Mouse (Mus musculus) gastrocnemius, adult 18-20 months (tissue): ENCODE measurements at regions not wholly inside any gene's neighbourhood (a gene's known extent, or its start where the extent isn't known, plus 50 kb on each side); places are given as distances from the start of the nearest gene placed in this dataset.
A peak's percentile ranks its signal among the peaks of the same experiment; 100 is the strongest.

Source experiments
- DNase-seq: peaks from one replicate; pipeline ENCODE4 v3.0.0; 2021; ENCODE audit warnings: low spot score

DNA sequence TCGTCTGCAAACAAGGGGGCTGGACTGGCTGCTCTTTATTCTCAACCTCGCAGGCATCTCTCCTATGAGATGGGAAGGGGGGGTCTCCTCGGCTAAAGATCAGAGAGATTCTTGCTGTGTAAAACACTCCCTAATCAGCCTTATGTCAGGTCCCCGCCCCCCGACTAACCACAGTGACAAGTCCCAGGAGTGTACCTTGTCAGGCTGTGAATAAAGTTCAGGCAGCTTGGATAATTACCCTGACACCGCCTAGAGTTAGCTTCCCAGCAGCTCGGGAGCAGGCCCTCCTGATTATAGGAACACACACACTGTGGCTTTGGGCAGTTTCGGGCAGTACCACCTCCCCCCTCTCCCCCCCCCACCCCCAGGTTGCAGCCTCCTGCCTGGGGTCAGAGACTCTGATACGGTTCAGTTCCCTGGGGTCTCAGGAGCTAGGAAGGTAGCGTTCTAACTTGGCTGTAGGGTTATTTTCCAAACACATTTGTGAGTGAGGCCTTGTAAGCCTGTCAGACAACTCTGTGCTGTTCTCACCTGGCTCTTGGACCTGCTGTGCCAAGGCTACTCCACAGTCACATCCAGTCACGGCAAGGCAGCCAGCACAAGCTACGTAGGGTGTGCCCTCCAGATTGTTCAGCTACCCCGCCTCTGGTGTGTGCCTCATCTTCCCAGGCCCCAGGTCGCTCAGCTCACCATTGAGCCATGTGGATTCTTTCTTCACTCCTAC, 461.0 kb upstream of the Zmiz1 start:
- DNase-seq = no peak

DNA sequence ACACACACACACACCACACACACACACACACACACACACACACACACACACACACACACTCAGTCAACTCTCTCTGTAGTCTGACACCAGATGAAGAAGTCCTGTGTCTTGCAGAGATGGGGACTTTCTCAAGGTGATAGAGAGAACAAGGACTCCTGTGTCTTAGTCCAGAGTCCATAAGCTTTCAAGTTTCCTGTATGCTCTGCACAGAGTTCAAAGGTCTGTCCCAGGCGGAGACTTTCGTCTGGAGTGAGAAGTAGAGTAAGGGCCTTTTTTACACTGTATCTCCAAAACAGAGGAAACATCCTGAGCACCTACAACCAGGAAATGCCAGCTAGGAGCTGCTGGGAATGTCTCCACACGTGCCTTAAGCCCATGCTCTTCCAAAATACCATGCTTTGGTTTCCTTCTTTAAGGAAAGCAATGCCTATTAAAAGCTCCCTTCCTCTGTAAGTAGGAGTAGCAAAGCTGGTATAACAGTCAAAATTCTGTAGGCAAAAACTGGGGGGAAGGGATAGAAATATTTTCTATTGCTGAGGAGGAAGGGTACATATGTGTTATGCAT, 459.9 kb upstream of the Zmiz1 start:
- DNase-seq = no peak

DNA sequence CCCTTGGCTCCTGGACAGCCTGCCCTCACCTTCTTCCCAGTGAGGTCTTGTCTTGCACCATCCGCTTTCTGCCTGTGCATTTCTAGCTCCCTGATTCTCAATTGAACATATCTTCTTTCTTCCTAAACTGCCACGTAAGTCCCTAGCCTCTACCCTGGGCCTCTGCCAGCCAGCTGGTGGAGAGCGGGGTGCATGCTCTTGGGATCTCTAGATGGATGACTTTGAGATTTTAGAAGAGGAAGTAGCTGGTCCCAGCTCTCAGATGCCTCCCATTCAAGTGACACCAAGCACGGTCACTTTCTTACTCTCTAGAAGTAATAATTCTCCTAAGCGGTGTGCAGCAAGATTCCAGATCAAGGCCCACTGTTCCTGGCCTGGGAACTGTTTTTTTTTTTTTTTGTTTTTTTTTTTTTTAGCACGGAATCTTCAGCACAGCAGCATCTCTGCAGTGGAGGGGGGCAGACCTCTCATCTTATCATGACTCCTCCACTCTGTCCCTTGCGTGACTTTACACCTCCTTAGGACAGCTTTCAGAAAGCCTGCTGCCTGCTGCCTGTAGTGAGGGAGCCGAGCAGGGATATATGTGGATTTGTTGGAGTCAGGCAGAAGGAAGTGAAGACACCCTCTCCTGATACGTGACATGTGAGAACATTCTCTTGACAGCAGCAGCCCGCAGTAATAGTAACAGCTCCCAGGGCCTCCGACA, 453.6 kb upstream of the Zmiz1 start:
- DNase-seq = no peak

DNA sequence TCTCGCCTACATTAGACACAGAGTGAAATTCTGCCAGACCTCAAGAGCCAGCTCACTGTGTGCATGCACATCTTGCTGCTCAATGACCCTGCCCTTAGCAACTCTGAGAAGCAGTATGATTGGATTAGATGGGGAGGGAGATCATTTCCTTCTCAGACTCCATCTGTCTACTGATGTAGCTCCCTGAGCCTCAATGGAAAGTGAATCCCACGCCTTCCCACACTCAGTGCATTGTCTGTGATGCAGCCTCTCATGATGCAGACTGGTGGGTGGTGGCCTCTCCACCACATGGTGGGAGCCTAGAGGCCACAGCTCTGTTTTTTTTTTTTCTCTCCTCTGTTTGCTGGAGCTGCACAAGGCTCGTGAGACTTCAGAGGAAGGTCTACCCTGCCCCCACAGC, 447.1 kb upstream of the Zmiz1 start:
- DNase-seq = no peak

DNA sequence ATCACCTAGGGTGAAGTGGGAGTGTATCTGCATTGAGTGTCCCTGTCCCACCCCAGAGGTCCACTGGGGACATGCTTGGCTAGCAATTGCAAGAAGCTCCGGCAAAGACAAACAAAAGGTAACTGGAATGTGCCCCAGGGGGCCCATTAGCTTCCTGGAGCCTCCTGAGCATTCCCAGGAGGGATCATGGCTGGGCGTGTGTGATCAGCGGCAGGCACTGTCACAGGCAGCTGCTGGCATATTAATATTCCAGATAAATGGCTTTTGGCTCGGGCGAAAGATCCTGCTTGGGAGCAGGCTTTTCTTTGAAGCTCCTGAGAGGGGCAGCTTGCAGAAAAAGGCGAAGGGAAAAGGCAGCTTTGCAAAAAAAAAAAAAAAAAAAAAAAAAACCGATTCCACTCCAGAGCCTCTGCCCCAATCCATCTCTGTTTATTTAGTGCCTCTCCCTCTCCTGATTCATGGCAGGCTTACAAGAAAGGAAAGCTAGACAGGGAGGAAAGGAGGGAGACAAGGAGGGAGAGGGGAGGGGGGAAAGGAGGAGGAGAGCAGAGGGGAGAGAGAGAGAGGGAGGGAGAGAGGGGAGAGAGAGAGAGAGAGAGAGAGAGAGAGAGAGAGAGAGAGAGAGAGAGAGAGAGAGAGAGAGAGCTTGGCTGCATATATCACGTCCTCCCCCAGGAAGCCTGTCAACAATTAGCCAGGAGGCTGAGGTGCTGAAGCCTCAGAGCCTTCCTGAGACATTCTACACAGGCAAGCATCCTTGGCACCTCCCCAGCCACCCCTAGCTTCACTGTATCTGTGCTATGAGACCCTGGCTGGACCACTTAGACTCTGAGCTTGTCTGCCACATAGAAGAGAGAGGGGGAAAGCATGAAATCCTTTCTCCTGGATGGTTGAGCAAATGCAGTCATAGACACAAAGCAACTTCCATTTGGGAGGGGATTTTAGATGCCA, 443.4 kb upstream of the Zmiz1 start:
- no peak for DNase-seq

DNA sequence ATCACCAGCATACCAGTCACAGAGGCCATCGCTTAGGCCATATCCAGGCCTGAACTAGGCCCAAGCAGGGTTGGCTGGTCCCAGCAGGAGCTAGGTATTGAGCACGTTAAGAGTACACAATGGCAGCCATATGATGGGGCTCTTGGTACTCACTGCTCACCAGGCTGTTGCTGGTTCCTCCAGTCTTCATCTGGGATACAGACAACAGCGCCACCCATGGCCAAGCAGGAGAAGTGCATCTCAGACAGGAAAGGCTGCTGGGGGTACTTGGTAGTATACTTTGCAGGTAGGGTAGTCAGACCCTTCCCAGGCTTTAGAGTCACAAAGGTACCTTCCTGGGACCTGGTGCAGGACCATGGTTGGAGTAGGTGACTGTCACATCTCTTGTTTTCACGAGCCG, 441.1 kb upstream of the Zmiz1 start:
- peak; percentile 15 for DNase-seq

DNA sequence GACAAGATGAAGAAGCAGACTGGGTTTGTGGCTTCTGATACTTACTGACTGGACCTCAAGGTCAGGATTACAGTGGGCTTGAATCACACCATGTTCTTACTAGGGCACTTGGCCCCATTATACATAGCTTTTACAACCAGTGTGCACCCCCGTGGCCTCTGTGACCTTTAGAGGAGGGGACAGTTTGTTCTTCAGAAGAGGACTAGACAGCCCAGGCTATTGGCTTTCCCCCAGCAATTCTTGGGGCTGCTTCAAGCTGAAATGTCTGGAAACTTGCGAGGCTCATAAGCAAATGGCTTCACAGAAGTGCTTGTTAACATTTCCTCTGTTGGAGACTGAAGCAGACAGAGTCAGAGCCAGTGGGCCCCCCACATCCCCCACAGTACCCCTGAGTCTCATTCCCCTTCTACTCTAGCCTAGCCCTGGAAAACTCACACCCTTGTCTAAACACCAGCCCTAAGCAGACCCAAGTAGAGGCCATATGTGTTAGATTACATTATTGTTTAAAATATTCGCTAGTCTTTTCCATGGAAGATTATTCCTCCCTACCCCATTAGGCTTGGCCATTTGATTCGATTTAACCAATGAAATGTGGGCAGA, 439.6 kb upstream of the Zmiz1 start:
- DNase-seq = peak; percentile 19

DNA sequence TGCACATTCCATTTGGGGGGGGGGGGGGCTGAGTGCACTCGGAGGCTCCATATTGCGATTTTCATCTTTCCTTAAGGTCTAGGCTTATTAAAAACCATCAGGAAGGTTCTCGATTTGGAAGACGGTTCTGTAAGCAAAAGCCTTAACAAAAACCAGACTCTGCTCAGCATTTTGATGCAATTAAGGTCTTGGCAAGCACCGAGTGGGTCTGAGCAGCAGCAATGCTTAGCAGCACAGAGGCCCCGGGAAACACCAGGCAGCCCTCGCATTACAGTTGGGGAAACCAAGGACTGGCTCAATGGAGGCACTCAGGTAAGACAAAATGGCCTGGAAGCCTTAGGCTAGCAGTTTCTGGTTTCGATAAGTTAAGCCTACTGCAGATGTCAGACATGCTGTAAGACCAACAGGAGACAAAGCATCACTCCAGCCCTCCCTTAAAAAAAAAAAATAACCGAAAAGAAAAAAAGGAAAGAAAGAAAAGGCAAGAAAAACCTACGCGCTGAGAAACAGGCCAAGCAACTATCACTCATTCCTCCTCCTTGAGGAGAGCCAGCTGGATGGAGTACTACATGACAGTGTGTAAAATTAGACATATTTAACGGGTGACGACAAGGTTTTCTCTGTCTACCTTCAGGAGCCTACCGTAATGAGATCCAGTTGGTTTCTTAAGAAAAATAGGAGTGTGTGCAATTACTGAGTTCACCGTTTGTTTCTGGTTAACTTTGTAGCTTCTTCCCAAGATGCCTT, 436.3 kb upstream of the Zmiz1 start:
- no peak for DNase-seq

DNA sequence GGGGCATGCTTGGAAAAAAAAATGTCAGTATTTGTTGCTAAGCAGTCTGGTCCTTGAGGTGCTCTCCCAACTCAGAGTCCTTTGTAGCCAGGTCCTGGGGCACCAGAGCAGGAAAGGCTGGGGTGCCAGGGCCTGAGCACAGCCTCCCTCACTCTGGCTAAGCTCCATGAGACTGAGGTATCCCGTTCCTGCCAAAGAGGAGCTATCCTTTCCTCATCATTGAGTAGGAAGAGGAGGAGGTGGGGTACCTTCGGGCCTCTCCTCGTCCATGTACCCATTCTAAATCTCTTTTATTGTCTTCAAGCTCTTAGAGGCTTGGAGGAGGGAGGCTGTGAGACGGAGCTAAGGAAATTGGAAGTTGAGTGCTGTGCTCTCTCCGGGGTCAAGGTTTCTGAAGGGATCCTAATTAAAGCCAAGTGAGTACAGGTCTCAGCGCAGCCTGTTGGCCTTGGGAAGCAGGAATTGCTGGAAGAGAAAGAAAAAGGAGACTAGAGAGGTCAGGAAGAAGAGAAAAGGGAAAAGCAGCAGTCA, 435.6 kb upstream of the Zmiz1 start:
- no peak for DNase-seq

DNA sequence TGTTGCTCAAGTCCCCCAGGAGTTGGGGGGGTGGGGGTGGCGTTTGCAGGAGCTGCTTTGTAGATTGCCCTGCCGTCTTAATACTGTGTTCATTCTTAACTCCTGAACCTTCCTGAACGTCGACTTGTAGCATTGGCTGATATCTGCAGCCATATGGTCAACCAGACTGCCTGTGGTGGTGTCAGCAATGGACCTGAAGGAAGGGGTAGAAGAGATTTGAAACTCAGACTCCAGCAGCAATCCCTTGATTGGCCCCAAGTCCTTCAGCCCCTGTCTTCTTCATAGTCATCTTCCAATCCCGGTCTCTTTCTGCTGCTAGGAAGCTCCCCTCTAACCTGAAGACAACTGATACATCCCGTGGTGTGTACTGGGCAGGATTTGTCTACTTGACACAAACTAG, 433.9 kb upstream of the Zmiz1 start:
- no peak for DNase-seq

DNA sequence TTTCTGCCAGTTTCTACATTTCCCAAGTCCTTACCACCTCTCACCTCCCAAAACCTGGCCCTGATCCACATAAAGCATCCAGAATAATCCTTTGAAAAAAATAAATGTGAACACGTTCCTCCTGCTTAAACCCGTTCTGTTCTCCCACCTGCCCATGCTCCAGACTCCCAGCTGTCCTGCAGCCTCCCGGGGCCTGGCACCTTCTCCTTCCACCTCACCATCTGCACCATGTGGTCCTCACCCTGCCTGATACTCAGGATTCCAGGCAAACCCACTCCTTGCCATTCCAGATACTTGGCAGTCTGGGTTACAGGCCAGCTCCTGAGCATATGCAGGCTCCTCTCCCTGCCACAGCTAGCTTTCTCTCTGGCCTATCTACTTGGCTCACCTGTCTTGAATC, 431.9 kb upstream of the Zmiz1 start:
- DNase-seq = no peak

DNA sequence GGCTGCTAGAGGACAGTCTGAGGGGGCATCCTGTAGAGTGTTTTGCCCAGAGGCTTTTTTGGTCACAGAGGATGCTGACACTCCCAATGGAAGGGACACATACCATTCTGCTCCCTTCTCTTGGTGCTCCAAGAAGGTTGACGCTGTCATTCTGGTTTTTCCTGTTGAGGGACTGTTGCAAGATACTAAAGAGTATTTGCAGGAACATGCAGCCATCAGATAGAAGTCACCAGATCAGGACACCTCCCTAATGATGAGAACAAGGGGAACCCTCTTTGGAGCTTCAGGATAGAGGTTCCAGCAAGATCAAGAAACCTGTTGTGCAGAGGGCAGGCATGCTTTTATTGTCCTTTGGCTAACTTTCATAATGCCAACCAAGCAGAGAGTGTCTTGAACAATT, 431.1 kb upstream of the Zmiz1 start:
- DNase-seq = no peak

DNA sequence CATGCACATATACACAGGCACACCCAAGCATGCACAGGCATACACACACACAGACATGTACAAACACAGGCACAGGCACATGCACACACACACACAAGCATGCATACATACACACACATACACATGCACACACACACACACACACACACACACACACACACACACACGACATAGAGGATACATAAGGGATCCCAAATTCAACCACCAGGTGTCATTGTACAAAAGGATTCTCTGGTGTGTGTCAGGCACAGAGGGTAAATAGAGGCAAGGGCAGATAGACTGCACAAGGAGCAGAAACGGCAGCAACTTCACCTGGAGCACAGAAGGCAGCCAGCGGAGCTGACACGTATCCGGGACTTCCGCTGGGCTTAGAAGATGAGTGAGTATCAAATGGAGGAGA, 428.1 kb upstream of the Zmiz1 start:
- DNase-seq = no peak

DNA sequence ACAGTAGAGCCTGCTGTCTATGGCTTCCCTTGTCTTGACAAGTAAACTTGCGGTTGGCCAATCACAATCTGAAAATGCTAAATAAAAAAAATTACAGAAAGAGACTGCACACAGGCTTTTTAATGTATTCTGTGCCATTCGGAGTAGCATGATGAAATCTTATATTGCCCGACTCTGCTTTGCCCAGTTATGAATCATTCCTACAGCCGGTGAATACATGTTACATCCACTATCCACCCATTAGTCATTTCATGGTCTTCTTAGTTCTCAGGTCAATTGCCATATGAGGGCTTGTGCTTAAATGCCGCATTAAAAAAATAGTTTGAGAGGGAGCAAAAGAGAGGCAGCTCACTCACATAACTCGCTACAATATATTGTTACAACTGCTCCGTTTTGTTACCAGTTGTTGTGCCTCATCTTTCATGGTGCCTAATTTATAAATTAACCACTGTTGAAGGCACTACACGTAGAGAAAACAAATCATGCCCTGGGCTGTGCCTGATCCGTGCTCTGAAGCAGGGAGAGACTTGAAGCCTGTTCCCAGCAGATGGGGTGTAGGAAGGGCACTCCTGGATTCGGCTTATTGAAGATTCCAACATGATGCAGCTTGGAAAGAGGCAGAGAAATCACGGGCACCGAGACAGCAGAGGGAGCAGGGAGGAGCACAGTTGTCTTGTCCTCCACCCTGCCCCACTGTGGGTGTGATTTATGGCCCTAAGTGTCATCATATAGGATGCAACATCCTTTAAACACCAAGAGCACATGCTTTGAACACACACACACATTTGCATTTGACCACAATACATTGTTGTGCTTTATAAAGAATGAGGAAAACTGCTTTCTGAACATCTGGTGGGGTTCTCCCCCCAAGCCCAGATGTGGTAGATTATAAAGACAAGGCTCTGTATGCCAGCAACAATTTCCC, 427.0 kb upstream of the Zmiz1 start:
- no peak for DNase-seq

DNA sequence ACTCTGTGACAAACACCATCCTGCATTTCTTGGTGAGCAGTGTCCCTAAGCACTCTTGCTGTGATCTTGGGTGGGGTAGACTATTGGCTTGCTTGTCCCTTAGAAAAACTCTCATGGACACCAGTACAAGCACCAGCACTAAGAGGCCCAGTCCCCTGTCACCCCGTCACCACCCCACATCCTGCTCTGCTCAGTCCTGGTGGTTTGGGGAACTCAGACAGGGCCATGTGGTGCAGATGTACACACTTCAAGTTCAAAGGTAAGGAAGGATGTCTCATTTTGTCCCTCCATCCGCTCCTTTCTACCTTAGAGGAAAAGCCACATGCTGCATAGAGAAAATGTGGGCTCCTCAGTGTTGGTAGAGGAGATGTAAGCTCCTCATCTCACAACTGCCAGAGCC, 426.1 kb upstream of the Zmiz1 start:
- no peak for DNase-seq

DNA sequence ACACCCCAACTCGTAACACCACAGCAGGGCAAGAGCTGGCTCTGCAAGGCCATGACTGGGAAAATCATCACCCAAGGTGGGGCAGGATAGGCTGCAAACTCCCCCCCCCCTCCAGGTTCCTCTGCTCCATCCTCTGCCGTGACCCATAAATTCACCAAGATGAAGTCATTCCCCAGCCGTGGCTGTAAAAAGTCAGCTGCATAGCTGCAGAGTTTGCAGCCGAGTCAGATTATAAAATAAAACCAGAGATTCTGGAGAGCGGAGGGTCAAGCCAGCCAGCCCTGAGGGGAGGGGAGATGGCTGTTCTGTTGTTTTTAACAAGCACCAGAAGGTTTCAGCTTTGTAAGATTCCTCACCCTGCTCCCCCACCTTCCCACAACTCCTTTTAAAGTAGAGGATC, 416.7 kb upstream of the Zmiz1 start:
- DNase-seq = no peak

DNA sequence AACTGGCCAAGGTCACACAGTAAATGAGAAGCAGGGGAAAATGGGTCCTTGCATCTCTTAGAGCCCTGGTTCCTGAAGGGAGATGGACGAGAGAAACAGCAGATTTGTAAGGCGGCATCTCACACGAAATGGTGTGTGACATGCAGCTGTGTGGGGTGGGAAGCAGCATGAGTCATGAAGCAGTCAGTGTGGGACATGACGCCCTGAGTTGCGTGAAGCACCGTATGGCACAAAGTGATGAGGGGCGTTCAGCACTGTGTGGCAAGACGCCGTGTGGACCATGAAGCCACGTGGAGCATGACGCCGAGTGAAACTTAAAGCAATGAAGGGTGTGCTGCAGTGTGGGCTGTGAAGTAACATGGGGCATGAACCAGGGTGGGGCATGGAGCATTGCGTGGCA, 414.9 kb upstream of the Zmiz1 start:
- DNase-seq = no peak

DNA sequence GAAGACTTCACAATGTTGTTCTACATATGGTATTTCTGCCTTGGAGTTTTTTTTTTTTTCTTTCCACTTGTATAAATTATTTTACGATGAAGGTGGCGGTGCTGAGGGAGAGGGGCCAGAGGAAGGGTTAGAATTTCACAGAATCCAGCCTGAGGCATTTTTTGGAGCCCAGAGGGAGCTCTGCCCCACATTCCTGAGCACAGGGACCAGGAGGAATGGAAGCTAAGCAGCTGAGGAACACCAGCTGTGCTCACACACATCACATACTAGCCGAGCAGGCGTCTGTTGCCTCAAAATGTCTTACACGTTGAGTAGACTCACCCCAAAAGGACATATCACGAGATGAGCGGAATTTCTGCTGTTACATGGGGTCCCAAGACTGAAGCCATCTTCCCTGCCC, 414.1 kb upstream of the Zmiz1 start:
- DNase-seq = no peak

DNA sequence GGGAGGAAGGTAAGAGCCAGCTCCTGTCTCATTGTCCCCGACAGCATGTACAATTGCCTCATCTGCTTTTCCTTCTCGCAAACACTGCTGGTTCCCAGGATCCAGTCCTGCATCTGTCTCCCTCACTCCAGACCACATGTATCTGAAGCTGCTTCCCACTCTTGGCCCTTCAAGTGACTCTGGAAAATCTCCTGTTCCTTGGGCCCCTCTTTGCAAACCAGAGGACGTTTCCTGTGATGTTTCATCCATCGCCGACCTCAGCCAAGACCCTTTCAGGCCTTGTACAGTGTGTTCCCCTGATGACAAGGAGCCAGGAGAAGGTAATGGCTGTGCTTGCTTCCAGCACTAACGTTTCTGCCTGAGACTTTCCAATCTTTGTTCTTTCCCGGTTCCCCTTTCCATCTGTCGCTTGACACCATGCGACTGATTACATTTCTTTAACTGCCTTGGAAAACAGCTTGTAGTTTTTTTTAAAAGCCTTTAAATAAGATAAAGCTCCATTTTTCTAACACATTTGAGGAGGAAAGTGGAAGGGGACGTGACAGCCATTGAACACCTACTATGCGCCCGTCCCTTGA, 408.2 kb upstream of the Zmiz1 start:
- DNase-seq = no peak
